Mouse (Mus musculus) forebrain, embryonic 12.5 days (tissue): ENCODE results near the gene Cnst. TPM values are rescaled to one million over a fixed set of nuclear protein-coding genes. Genes with fewer than 3 reads are reported as not detected.
A peak's percentile ranks its signal among the peaks of the same experiment; 100 is the strongest.

Experiments
- ATAC-seq: fragments of 200-750 bp; cut with Nextera tagmentation; 2 replicates; pipeline ENCODE4 v1.8.0; 2017; ENCODE audit warnings: moderate TSS enrichment; ENCODE audit not compliant: low FRiP score
- H3K27ac ChIP-seq: fragments of 300-500 bp; sonication (generic); 2 replicates; pipeline ENCODE4 v1.5.1; 2016; ENCODE audit warnings: mild to moderate bottlenecking
- H3K27me3 ChIP-seq: fragments of 300-500 bp; sonication (generic); 2 replicates; pipeline ENCODE4 v1.6.1; 2016; ENCODE audit warnings: mild to moderate bottlenecking
- H3K36me3 ChIP-seq: fragments of 300-500 bp; sonication (generic); replicated peaks from 2 replicates; pipeline ENCODE4 v1.6.1; 2016; ENCODE audit warnings: mild to moderate bottlenecking
- H3K4me1 ChIP-seq: fragments of 300-500 bp; sonication (generic); 2 replicates; pipeline ENCODE4 v1.6.1; 2016
- H3K4me2 ChIP-seq: fragments of 300-500 bp; sonication (generic); 2 replicates; pipeline ENCODE4 v1.6.1; 2016; ENCODE audit warnings: mild to moderate bottlenecking, moderate library complexity
- H3K4me3 ChIP-seq: fragments of 300-500 bp; sonication (generic); replicated peaks from 2 replicates; pipeline ENCODE4 v1.5.1; 2016; ENCODE audit warnings: mild to moderate bottlenecking
- H3K9ac ChIP-seq: fragments of 300-500 bp; sonication (generic); 2 replicates; pipeline ENCODE4 v1.6.1; 2016; ENCODE audit warnings: mild to moderate bottlenecking
- H3K9me3 ChIP-seq: fragments of 300-500 bp; sonication (generic); 2 replicates; pipeline ENCODE4 v1.6.1; 2016
- WGBS: fragments of 180-500 bp; shearing (Covaris S2); methylation state at CpG from one replicate; pipeline ENCODE4 v1.1.7; 2016; 5-methylcytosine and 5-hydroxymethylcytosine counted together
- polyA plus RNA-seq: library from polyadenylated mRNA; unstranded; fragments of >200 nt; fragmentation: Nextera tagmentation; extraction: Ambion mirVana; gene quantifications from 2 replicates; pipeline ENCODE4 v1.2.1, GENCODE M21; 2016

Cnst gene
- polyA plus RNA-seq, 1 experiment from 2014 or later, result 26.9 TPM

GRCm38 (mm10) chr1:179667450-179667849 lies 121.3 kb downstream of the Cnst start:
- peak overlapping the region; percentile 70 for H3K4me2 ChIP-seq
- peak overlapping the region; percentile 78 for H3K9ac ChIP-seq
- no peaks in the 10 kb centered on the region for H3K27me3 ChIP-seq
- H3K27ac ChIP-seq, result peak overlapping the region; percentile 87
- WGBS, result 4% methylated on average over 7 of the region's 7 CpGs
- peaks cover 10% of the 10 kb centered on the region for H3K36me3 ChIP-seq
- ATAC-seq, result peak; percentile 12
- peaks cover 27% of the 10 kb centered on the region for H3K4me1 ChIP-seq
- H3K9me3 ChIP-seq, result no peaks in the 10 kb centered on the region
- H3K4me3 ChIP-seq, result peak overlapping the region; percentile 71

- WGBS, result under 1% methylated on average over 84 of the region's 84 CpGs
- peak; percentile 97 for ATAC-seq
- Histone ChIP-seq H3K27ac (peak within 1 kb of the TSS; percentile 87), H3K4me1 (peaks cover 27% of the 10 kb centered on the region), H3K9me3 (no peaks in the 10 kb centered on the region), H3K36me3 (peaks cover 18% of the 10 kb centered on the region), H3K4me3 (peak within 1 kb of the TSS; percentile 71), H3K4me2 (peak within 1 kb of the TSS; percentile 70), H3K9ac (peak within 1 kb of the TSS; percentile 78), H3K27me3 (no peaks in the 10 kb centered on the region)
These were observed 122.0 kb downstream of the Cnst start, which contains the start of gene Sccpdh for GRCm38 (mm10) chr1:179668013-179668805. TSS of gene Sccpdh (plus strand) at chr1:179668210.

- no peaks in the 10 kb centered on the region for H3K9me3 ChIP-seq
- peak overlapping the region; percentile 87; the same call in 1 of the 2 replicates for H3K27ac ChIP-seq
- peak overlapping the region; percentile 70 for H3K4me2 ChIP-seq
- ATAC-seq, result no peak
- peaks cover 27% of the 10 kb centered on the region for H3K4me1 ChIP-seq
- 24% methylated on average over 12 of the region's 12 CpGs for WGBS
- H3K4me3 ChIP-seq, result peak overlapping the region; percentile 71
- H3K9ac ChIP-seq, result peak overlapping the region; percentile 78
- H3K27me3 ChIP-seq, result no peaks in the 10 kb centered on the region
- peaks cover 24% of the 10 kb centered on the region for H3K36me3 ChIP-seq
These were observed 122.8 kb downstream of the Cnst start for GRCm38 (mm10) chr1:179668836-179669537.

GRCm38 (mm10) chr1:179674355-179674754 lies 128.2 kb downstream of the Cnst start:
- no peaks in the 10 kb centered on the region for H3K9me3 ChIP-seq
- H3K4me1 ChIP-seq, result peaks cover 11% of the 10 kb centered on the region
- H3K4me3 ChIP-seq, result no peak overlapping the region
- peaks cover 58% of the 10 kb centered on the region for H3K36me3 ChIP-seq
- WGBS, result 93% methylated on average over 3 of the region's 3 CpGs
- H3K9ac ChIP-seq, result no peak overlapping the region
- ATAC-seq, result no peak
- no peaks in the 10 kb centered on the region for H3K27me3 ChIP-seq
- no peak overlapping the region for H3K4me2 ChIP-seq
- no peak overlapping the region for H3K27ac ChIP-seq

GRCm38 (mm10) chr1:179677031-179677430 lies 130.9 kb downstream of the Cnst start:
- no peaks in the 10 kb centered on the region for H3K4me1 ChIP-seq
- no peaks in the 10 kb centered on the region for H3K27me3 ChIP-seq
- ATAC-seq, result no peak
- no peaks in the 10 kb centered on the region for H3K9me3 ChIP-seq
- H3K27ac ChIP-seq, result no peak overlapping the region
- no peak overlapping the region for H3K4me2 ChIP-seq
- peaks cover 67% of the 10 kb centered on the region for H3K36me3 ChIP-seq
- H3K4me3 ChIP-seq, result no peak overlapping the region
- WGBS, result 95% methylated on average over 2 of the region's 2 CpGs
- H3K9ac ChIP-seq, result no peak overlapping the region

Other genes with a start within 250 kb of the Cnst start
- 13.5 and 15.8 TPM in 2 replicates for gene Smyd3, start 28.3 kb upstream of the Cnst start, polyA plus RNA-seq
- 33.6 and 33.7 TPM in 2 replicates for gene Tfb2m, start 103 bp upstream of the Cnst start, polyA plus RNA-seq
- 82.2 and 83.1 TPM in 2 replicates for gene Sccpdh, start 121.8 kb downstream of the Cnst start, polyA plus RNA-seq
- gene Kif28, start 198.9 kb downstream of the Cnst start, polyA plus RNA-seq, result not detected in 2 replicates